Mouse (Mus musculus) megakaryocyte, embryonic 14.5 days (primary cell): ENCODE measurements at regions not wholly inside any gene's neighbourhood (a gene's known extent, or its start where the extent isn't known, plus 50 kb on each side); places are given as distances from the start of the nearest gene placed in this dataset.

Experiments used
- H3K27me3 ChIP-seq: replicated peaks from 2 replicates; pipeline ENCODE3; 2012; ENCODE audit warnings: inconsistent platforms
- H3K36me3 ChIP-seq: replicated peaks from 2 replicates; pipeline ENCODE3; 2012; ENCODE audit warnings: low read length, inconsistent platforms, mixed read lengths
- H3K4me1 ChIP-seq: 2 replicates; pipeline ENCODE4 v1.6.1; 2012; ENCODE audit warnings: inconsistent platforms
- H3K4me3 ChIP-seq: replicated peaks from 2 replicates; pipeline ENCODE3; 2012; ENCODE audit warnings: moderate library complexity, mild to moderate bottlenecking, inconsistent platforms
- H3K9me3 ChIP-seq: 2 replicates; pipeline ENCODE4 v1.6.1; 2012; ENCODE audit warnings: inconsistent platforms
- FLI1 ChIP-seq: IDR thresholded peaks from 2 replicates; pipeline ENCODE4 v1.6.1; 2012; ENCODE audit warnings: low read length, inconsistent platforms, mixed read lengths
- GATA1 ChIP-seq: IDR thresholded peaks from 3 replicates; pipeline ENCODE4 v1.6.1; 2012; ENCODE audit warnings: mixed read lengths, low read length, inconsistent platforms, borderline replicate concordance

DNA sequence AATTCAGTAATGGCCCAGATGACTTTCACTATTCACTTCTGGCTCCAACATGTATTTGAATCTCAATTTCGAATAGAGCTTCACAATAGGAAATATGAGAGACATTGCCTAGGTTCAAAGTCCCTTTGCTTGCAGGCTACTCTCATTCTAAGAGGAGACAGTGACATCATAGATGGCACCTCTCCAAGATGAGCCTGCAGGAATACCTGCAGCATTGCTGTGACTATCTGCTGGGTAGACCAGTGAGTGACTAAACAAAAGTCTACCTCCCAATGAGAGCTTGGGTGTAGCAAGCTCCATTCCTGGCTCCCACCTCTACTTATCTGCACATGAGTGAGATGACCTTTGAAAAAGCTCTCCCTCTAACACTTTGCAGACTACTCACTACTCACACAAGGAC is 1632.6 kb upstream of the Gm6569 start:
- no peaks in the 10 kb centered on the region for H3K36me3 ChIP-seq
- no peak overlapping the region for H3K4me3 ChIP-seq
- H3K4me1 ChIP-seq = no peaks in the 10 kb centered on the region
- H3K27me3 ChIP-seq = no peaks in the 10 kb centered on the region
- TF ChIP-seq GATA1 (no peak), FLI1 (no peak)
- no peaks in the 10 kb centered on the region for H3K9me3 ChIP-seq

DNA sequence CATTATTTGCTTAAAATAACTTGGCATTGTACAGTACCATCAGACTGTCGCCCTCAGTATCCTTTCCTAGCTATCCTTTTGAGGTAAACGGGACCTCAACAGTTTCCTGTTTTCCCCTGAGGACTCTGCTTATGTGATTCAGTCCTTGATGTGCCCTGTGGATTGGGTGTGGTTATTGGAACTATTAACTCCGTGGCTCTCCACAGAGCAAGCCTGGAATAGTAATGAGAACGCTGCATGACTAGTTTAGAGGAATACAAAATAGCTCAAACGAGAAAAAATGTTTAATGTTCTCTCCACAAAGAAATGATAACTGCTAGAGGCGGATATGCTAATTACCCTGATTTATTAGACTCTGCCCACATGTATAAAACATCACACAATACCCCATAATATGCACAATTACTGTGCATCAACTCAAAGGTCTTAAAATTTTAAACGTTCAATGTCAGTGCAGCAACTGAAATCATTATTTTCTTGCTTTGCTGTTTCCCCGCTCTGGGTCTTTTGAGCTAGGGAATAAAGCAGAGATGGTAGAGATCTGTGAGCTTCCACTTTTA is 1629.0 kb upstream of the Gm6569 start:
- no peak overlapping the region for H3K4me3 ChIP-seq
- H3K9me3 ChIP-seq = no peaks in the 10 kb centered on the region
- H3K4me1 ChIP-seq = no peaks in the 10 kb centered on the region
- H3K27me3 ChIP-seq = no peaks in the 10 kb centered on the region
- H3K36me3 ChIP-seq = no peaks in the 10 kb centered on the region
- TF ChIP-seq GATA1 (no peak), FLI1 (no peak)

- Histone ChIP-seq H3K9me3 (no peaks in the 10 kb centered on the region), H3K27me3 (no peaks in the 10 kb centered on the region), H3K4me1 (no peaks in the 10 kb centered on the region), H3K4me3 (no peak overlapping the region), H3K36me3 (no peaks in the 10 kb centered on the region)
- TF ChIP-seq FLI1 (no peak), GATA1 (no peak)
Measured at GRCm38 (mm10) chr15:72205950-72206349, 1628.4 kb upstream of the Gm6569 start.

GRCm38 (mm10) chr15:72207589-72207988 is 1626.8 kb upstream of the Gm6569 start:
- Histone ChIP-seq H3K9me3 (no peaks in the 10 kb centered on the region), H3K36me3 (no peaks in the 10 kb centered on the region), H3K4me3 (no peak overlapping the region), H3K27me3 (no peaks in the 10 kb centered on the region), H3K4me1 (no peaks in the 10 kb centered on the region)
- TF ChIP-seq GATA1 = no peak
- no peak for TF ChIP-seq FLI1

- Histone ChIP-seq H3K4me3 (peak overlapping the region; percentile 48), H3K4me1 (no peaks in the 10 kb centered on the region), H3K36me3 (no peaks in the 10 kb centered on the region), H3K9me3 (no peaks in the 10 kb centered on the region), H3K27me3 (no peaks in the 10 kb centered on the region)
- TF ChIP-seq GATA1 (no peak), FLI1 (no peak)
Measured at GRCm38 (mm10) chr15:72208076-72208475, 1626.3 kb upstream of the Gm6569 start.

GRCm38 (mm10) chr15:72208973-72209372 is 1625.4 kb upstream of the Gm6569 start:
- no peaks in the 10 kb centered on the region for H3K27me3 ChIP-seq
- TF ChIP-seq GATA1 (no peak), FLI1 (no peak)
- no peak overlapping the region for H3K4me3 ChIP-seq
- no peaks in the 10 kb centered on the region for H3K36me3 ChIP-seq
- no peaks in the 10 kb centered on the region for H3K9me3 ChIP-seq
- no peaks in the 10 kb centered on the region for H3K4me1 ChIP-seq

DNA sequence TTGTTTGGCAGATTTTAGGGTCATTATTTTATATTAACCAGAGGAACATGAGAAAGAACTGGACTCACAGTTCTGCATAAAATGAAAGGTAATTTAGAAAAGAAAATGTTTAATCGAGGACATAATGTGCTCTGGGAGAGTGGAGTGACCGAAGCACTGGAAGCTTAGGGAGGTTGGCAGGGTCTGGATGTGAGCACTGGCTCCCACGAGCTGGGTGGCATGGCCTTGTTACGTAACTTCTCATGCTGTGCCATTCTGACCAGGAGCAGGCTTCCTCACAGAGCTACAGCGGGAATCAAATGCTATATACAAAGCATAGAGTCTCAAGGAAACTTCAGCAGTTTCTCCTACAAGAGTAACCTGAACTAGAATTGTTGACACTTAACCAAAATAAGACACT is 1616.6 kb upstream of the Gm6569 start:
- Histone ChIP-seq H3K4me1 (no peaks in the 10 kb centered on the region), H3K4me3 (no peak overlapping the region), H3K27me3 (no peaks in the 10 kb centered on the region), H3K36me3 (no peaks in the 10 kb centered on the region), H3K9me3 (peaks cover 3% of the 10 kb centered on the region; the same call in 1 of the 2 replicates)
- TF ChIP-seq FLI1 = no peak
- no peak for TF ChIP-seq GATA1

GRCm38 (mm10) chr15:72219985-72220384 is 1614.4 kb upstream of the Gm6569 start:
- Histone ChIP-seq H3K9me3 (peaks cover 3% of the 10 kb centered on the region; the same call in 1 of the 2 replicates), H3K27me3 (no peaks in the 10 kb centered on the region), H3K4me1 (no peaks in the 10 kb centered on the region), H3K36me3 (no peaks in the 10 kb centered on the region), H3K4me3 (no peak overlapping the region)
- TF ChIP-seq FLI1 (no peak), GATA1 (no peak)

- Histone ChIP-seq H3K4me1 (no peaks in the 10 kb centered on the region), H3K36me3 (no peaks in the 10 kb centered on the region), H3K4me3 (no peak overlapping the region), H3K9me3 (peaks cover 3% of the 10 kb centered on the region), H3K27me3 (no peaks in the 10 kb centered on the region)
- TF ChIP-seq GATA1 = no peak
- TF ChIP-seq FLI1 = no peak
Measured at GRCm38 (mm10) chr15:72220786-72221185, 1613.6 kb upstream of the Gm6569 start.

DNA sequence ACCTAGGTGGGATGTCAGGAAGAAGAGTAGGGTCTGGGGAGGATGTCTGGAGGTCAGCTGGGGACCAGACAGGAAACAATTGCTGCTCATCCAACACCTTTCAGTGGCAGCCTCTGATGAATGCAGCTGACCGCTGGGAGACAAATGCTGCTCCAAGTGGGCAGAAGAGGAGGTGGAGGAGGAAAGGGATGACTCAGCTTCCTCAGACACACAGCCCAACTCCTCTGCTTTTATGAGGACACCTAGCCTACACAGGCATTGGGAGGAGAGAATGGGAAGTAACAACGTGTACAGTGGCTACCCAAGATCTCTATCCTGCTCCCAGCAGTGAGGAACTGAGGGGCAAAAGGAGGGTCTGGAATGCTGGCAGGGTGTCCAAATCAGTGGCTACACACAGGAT is 1602.0 kb upstream of the Gm6569 start:
- H3K4me1 ChIP-seq = no peaks in the 10 kb centered on the region
- no peak overlapping the region for H3K4me3 ChIP-seq
- no peaks in the 10 kb centered on the region for H3K27me3 ChIP-seq
- no peak for TF ChIP-seq GATA1
- H3K36me3 ChIP-seq = no peaks in the 10 kb centered on the region
- H3K9me3 ChIP-seq = no peaks in the 10 kb centered on the region

GRCm38 (mm10) chr15:72264619-72265018 is 1569.7 kb upstream of the Gm6569 start:
- H3K27me3 ChIP-seq = no peaks in the 10 kb centered on the region
- H3K9me3 ChIP-seq = peaks cover 6% of the 10 kb centered on the region
- H3K36me3 ChIP-seq = no peaks in the 10 kb centered on the region
- no peak overlapping the region for H3K4me3 ChIP-seq
- H3K4me1 ChIP-seq = no peaks in the 10 kb centered on the region
- TF ChIP-seq GATA1 (no peak), FLI1 (no peak)
